Mouse (Mus musculus) heart, adult 2 months (tissue): ENCODE data around the gene Dera. TPM values are rescaled to one million over a fixed set of nuclear protein-coding genes. Genes with fewer than 3 reads are reported as not detected.

Experiments
- DNase-seq, 2 experiments: peaks; one replicate each; pipeline ENCODE4 v3.0.0; 2021
- H3K27ac ChIP-seq: fragments of 200-600 bp; 2 replicates; pipeline ENCODE4 v1.8.1; 2022
- H3K27me3 ChIP-seq: fragments of 200-500 bp; 2 replicates; pipeline ENCODE4 v1.6.1; 2012; ENCODE audit warnings: mild to moderate bottlenecking, low read length, inconsistent platforms, mixed read lengths; ENCODE audit not compliant: control insufficient read depth, insufficient read depth
- H3K36me3 ChIP-seq: fragments of 200-500 bp; 2 replicates; pipeline ENCODE4 v1.6.1; 2012; ENCODE audit warnings: low read length, inconsistent platforms; ENCODE audit not compliant: control insufficient read depth, insufficient read depth
- H3K4me1 ChIP-seq: fragments of 200-500 bp; 2 replicates; pipeline ENCODE4 v1.6.1; 2011; ENCODE audit warnings: low read length; ENCODE audit not compliant: control insufficient read depth, insufficient read depth
- H3K4me3 ChIP-seq: fragments of 200-600 bp; 2 replicates; pipeline ENCODE4 v1.8.1; 2022
- H3K79me2 ChIP-seq: fragments of 200-500 bp; replicated peaks from 2 replicates; pipeline ENCODE4 v1.6.1; 2012; ENCODE audit warnings: mild to moderate bottlenecking, inconsistent platforms, low read length, moderate library complexity, mixed read lengths; ENCODE audit not compliant: control insufficient read depth, insufficient read depth
- H3K9ac ChIP-seq: fragments of 200-500 bp; 2 replicates; pipeline ENCODE4 v1.6.1; 2012; ENCODE audit warnings: low read depth, mild to moderate bottlenecking, control low read depth, inconsistent platforms, low read length, mixed read lengths
- CTCF ChIP-seq: fragments of 200-600 bp; IDR thresholded peaks from 2 replicates; pipeline ENCODE4 v1.8.1; 2022; ENCODE audit warnings: antibody characterized with exemption, mild to moderate bottlenecking, moderate library complexity
- EP300 ChIP-seq: fragments of 200-500 bp; IDR thresholded peaks from 2 replicates; pipeline ENCODE4 v1.6.1; 2011; ENCODE audit warnings: low read depth, low read length, control low read depth; ENCODE audit not compliant: insufficient read depth
- POLR2A ChIP-seq: fragments of 200-500 bp; IDR thresholded peaks from 2 replicates; pipeline ENCODE4 v1.6.1; 2011; ENCODE audit warnings: mild to moderate bottlenecking, low read depth, low read length, control low read depth; ENCODE audit not compliant: insufficient read depth
- WGBS: fragments of 180-500 bp; shearing (Covaris S2); methylation state at CpG from one replicate; pipeline ENCODE4 v1.1.7; 2018; 5-methylcytosine and 5-hydroxymethylcytosine counted together
- intact Hi-C: fragments of 180-260 bp; cut with DNase I; formaldehyde crosslinking; loops from one replicate; pipeline ENCODE4 v1.15.1; 2025
- polyA plus RNA-seq: library from polyadenylated mRNA; depleted of rRNA; stranded (reverse); fragments of >200 nt; gene quantifications from 2 replicates; pipeline ENCODE4 v1.2.3, GENCODE M21; 2012
- total RNA-seq, 2 experiments: library from RNA; stranded (reverse); gene quantifications; 2 replicates each; pipeline ENCODE4 v1.2.3; 2021

Gene Dera
- total and polyA plus RNA-seq, 3 experiments: 3.0 to 4.6 (median 4.1) TPM

GRCm38 (mm10) chr6:137776981-137777380 lies 22.6 kb downstream of the Dera start:
- H3K36me3 ChIP-seq: no peaks in the 10 kb centered on the region
- no peaks in the 10 kb centered on the region for H3K27me3 ChIP-seq
- no peaks in the 10 kb centered on the region for H3K79me2 ChIP-seq
- H3K27ac ChIP-seq: no peak overlapping the region
- TF ChIP-seq EP300 (no peak), CTCF (no peak), POLR2A (no peak)
- intact Hi-C loops: no loop called here
- no peak for DNase-seq
- H3K9ac ChIP-seq: no peak overlapping the region
- H3K4me1 ChIP-seq: no peaks in the 10 kb centered on the region
- 70% methylated on average over 8 of the region's 8 CpGs for WGBS
- no peak overlapping the region for H3K4me3 ChIP-seq

DNA sequence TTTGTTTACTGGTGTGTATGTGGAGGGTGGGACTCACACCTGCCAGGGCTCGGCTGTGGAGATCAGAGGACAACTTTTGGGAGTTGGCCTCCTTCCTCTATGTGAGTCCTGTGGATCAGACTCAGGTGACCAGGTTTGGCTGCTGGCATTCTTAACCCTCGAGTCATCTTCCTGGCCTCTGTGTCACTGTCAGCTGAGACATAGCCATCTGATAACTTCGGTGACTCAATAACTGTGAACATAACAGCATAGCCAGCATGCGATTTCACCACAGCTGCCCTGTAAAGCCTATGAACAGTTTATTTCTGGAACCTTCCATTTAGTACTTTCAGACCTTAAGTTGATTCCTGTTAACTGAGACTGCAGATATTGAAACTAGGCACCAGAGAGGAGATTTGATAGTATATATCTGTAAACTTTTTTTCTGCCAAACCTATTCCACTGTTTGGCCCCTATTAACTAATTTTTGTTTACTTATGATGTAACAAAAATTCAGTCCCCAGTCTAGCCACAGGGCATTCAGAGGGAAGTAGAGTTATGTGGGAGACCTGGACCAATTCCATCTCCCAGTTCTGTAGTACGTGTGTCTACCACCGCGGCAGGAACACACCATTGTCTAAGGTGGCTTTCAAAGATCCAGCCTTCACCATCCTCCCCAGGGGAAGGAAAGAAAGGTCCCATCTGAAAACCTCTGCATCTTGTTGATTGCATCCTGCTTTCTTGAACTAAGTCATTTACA lies 29.7 kb downstream of the Dera start:
- no peak for DNase-seq
- no peaks in the 10 kb centered on the region for H3K36me3 ChIP-seq
- H3K27me3 ChIP-seq: no peaks in the 10 kb centered on the region
- H3K4me3 ChIP-seq: no peak overlapping the region
- no peak overlapping the region for H3K9ac ChIP-seq
- H3K27ac ChIP-seq: no peak overlapping the region
- 52% methylated on average over 7 of the region's 7 CpGs for WGBS
- H3K4me1 ChIP-seq: no peaks in the 10 kb centered on the region
- intact Hi-C loops: no loop called here
- H3K79me2 ChIP-seq: no peaks in the 10 kb centered on the region
- TF ChIP-seq EP300 (no peak), POLR2A (no peak)

GRCm38 (mm10) chr6:137788976-137789590 lies 34.7 kb downstream of the Dera start:
- H3K4me3 ChIP-seq: no peak overlapping the region
- intact Hi-C loops: no loop called here
- no peaks in the 10 kb centered on the region for H3K36me3 ChIP-seq
- H3K9ac ChIP-seq: no peak overlapping the region
- no peak for DNase-seq
- no peaks in the 10 kb centered on the region for H3K4me1 ChIP-seq
- H3K79me2 ChIP-seq: no peaks in the 10 kb centered on the region
- WGBS: 53% methylated on average over 9 of the region's 9 CpGs
- TF ChIP-seq EP300 (no peak), CTCF (no peak), POLR2A (no peak)
- H3K27me3 ChIP-seq: no peaks in the 10 kb centered on the region
- no peak overlapping the region for H3K27ac ChIP-seq

GRCm38 (mm10) chr6:137789658-137790057 lies 35.3 kb downstream of the Dera start:
- DNase-seq: no peak
- 82% methylated on average over 2 of the region's 2 CpGs for WGBS
- Histone ChIP-seq H3K36me3 (no peaks in the 10 kb centered on the region), H3K4me1 (no peaks in the 10 kb centered on the region), H3K9ac (no peak overlapping the region), H3K27ac (no peak overlapping the region), H3K27me3 (no peaks in the 10 kb centered on the region), H3K4me3 (no peak overlapping the region), H3K79me2 (no peaks in the 10 kb centered on the region)
- intact Hi-C loops: no loop called here
- no peak for TF ChIP-seq EP300
- no peak for TF ChIP-seq CTCF
- TF ChIP-seq POLR2A: no peak

GRCm38 (mm10) chr6:137795494-137795893 lies 41.1 kb downstream of the Dera start:
- no peak overlapping the region for H3K9ac ChIP-seq

More at GRCm38 (mm10) chr6:137795494-137795893, 41.1 kb downstream of the Dera start:
- H3K4me1 ChIP-seq: no peaks in the 10 kb centered on the region
- intact Hi-C loops: no loop called here
- WGBS: 42% methylated on average over 2 of the region's 2 CpGs
- no peaks in the 10 kb centered on the region for H3K36me3 ChIP-seq
- H3K79me2 ChIP-seq: no peaks in the 10 kb centered on the region
- DNase-seq: no peak
- TF ChIP-seq EP300: no peak
- no peak for TF ChIP-seq CTCF
- no peak for TF ChIP-seq POLR2A
- H3K4me3 ChIP-seq: no peak overlapping the region
- no peaks in the 10 kb centered on the region for H3K27me3 ChIP-seq
- H3K27ac ChIP-seq: no peak overlapping the region
